Mouse (Mus musculus) olfactory bulb, adult 2 months (tissue): ENCODE measurements around the gene Nfx1. TPM values are rescaled to one million over a fixed set of nuclear protein-coding genes. Genes with fewer than 3 reads are reported as not detected.
"Not testable (repeated sequence)": the region's sequence is repeated elsewhere in the genome, so short reads cannot be mapped to it uniquely, and the experiment has no call there.

Experiments used
- H3K27ac ChIP-seq: fragments of 200-500 bp; 2 replicates; pipeline ENCODE4 v1.5.1; 2012; ENCODE audit warnings: low read depth, low read length; ENCODE audit not compliant: insufficient read depth
- H3K4me1 ChIP-seq: fragments of 200-500 bp; 2 replicates; pipeline ENCODE4 v1.6.1; 2012; ENCODE audit warnings: low read length; ENCODE audit not compliant: control insufficient read depth, insufficient read depth
- H3K4me3 ChIP-seq: fragments of 200-500 bp; 2 replicates; pipeline ENCODE4 v1.5.1; 2012; ENCODE audit warnings: mild to moderate bottlenecking, low read depth, low read length, moderate library complexity; ENCODE audit not compliant: insufficient read depth
- CTCF ChIP-seq: fragments of 200-500 bp; IDR thresholded peaks from 2 replicates; pipeline ENCODE4 v1.5.1; 2012; ENCODE audit warnings: low read depth, mild to moderate bottlenecking, low read length, moderate library complexity; ENCODE audit not compliant: insufficient read depth
- POLR2A ChIP-seq: fragments of 200-500 bp; IDR thresholded peaks from 2 replicates; pipeline ENCODE4 v1.6.1; 2012; ENCODE audit warnings: mild to moderate bottlenecking, low read depth, low read length, moderate library complexity; ENCODE audit not compliant: insufficient read depth
- WGBS: fragments of 180-500 bp; shearing (Covaris S2); methylation state at CpG from one replicate; pipeline ENCODE4 v1.1.7; 2018; 5-methylcytosine and 5-hydroxymethylcytosine counted together
- polyA plus RNA-seq: library from polyadenylated mRNA; stranded (reverse); fragments of >200 nt; gene quantifications from 2 replicates; pipeline ENCODE4 v1.2.4, GENCODE M21; 2012; ENCODE audit warnings: low replicate concordance; ENCODE audit not compliant: missing spikeins, insufficient read depth, insufficient read length

Gene Nfx1
- not detected in 2 replicates for polyA plus RNA-seq

DNA sequence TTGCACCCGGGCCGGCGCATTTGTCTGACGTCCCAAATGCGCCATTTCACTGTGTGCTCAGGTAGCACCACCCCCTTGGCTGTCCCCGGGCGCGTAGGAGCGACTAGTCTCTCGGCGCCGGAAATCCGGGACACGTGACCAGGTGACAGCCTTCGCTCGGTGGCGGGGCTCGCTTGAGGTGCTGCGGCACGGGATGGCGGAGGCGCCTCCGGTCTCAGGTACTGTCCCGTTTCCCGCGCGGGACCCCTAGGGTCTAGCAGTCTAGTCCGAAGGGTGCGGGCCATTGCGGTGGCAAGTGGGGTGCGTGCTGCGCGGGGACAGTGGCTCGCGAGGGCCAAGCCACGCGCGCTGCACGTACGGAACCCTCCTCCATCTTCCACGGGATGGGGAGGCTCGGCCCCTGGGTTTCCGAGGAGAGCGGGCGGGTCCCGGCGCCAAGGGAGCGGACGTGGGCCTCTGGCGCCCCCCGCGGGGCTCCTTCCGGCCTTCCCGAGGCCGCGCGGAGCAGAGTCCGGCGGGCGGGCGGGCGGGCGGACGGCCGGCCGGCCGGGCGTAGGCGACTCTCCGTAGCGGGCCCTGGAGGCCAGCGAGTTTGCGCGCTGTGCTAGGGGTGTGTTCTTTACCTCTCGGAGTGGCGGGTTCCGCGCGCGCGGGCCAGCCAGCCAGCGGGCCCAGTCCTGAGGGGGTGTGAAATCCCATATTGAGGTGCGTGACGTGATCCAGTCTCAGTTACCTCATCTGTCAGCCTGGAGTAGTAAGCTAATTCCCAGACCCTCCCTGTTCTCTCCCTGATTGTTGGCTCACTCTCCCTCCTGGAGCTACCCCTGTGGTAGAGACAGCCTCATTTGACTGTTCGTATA, at the start of gene Nfx1:
Gene Nfx1, plus strand, starts transcription at position 65 of the 860 bp plus-strand sequence.
- under 1% methylated on average over 84 of the region's 85 CpGs for WGBS
- Histone ChIP-seq H3K27ac (peak within 1 kb of the TSS; percentile 88), H3K4me1 (peaks cover 6% of the 10 kb centered on the region; the same call in 1 of the 2 replicates), H3K4me3 (peak within 1 kb of the TSS; percentile 98)
- TF ChIP-seq POLR2A = peak; percentile 87
- no peak for TF ChIP-seq CTCF

DNA sequence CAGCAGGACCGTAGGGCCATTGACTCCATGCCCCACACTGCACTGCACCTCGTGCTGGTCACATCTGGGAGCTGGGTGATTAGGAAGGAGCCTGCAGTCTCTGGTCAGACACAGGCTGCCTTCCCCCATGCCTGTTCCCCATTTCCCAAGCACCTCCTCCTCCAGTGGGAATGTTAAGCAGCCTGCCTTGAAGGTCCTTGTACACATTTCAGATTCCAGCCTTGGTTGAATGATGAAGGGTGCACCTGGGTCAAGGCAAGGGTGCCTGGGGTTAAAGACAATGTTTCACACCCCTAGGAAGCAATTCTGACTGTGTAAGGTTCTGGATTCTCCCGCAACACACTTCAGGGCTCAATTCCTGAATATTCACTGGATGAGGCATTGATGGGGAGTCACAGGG, 49.4 kb upstream of the Nfx1 start:
- Histone ChIP-seq H3K27ac (no peak overlapping the region), H3K4me3 (no peak overlapping the region), H3K4me1 (no peaks in the 10 kb centered on the region)
- WGBS = 95% methylated on average over 3 of the region's 3 CpGs
- TF ChIP-seq CTCF = no peak
- no peak for TF ChIP-seq POLR2A

DNA sequence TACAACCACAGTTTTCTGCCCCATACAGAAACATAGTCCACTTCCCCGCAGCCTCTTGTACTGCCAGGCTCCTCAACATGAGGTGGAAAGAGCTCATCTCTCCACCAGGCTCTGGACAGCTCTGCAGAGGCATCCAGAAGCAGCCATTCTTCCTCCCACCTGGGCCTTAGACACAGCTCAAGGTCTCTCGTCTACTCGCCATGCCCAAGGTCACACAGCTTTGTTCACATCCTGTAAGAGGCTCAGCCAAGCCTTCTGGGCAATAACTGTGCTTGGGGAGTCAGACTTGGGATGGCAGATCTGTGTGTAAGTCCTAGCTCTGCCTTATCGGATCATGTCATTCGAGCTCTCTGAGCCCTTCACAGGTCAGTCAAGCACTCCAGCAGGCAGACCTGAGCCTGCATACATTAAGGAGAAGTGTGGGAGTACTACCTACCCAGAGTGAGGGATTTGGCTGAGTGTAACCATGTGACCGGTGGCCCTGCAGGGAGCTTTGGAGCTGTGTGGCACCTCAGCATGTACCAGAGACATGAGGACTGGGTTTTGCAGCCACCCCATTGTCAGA, 47.5 kb upstream of the Nfx1 start:
- Histone ChIP-seq H3K4me3 (no peak overlapping the region), H3K27ac (no peak overlapping the region), H3K4me1 (no peaks in the 10 kb centered on the region)
- WGBS = 88% methylated on average over 6 of the region's 6 CpGs
- no peak for TF ChIP-seq POLR2A
- no peak for TF ChIP-seq CTCF

DNA sequence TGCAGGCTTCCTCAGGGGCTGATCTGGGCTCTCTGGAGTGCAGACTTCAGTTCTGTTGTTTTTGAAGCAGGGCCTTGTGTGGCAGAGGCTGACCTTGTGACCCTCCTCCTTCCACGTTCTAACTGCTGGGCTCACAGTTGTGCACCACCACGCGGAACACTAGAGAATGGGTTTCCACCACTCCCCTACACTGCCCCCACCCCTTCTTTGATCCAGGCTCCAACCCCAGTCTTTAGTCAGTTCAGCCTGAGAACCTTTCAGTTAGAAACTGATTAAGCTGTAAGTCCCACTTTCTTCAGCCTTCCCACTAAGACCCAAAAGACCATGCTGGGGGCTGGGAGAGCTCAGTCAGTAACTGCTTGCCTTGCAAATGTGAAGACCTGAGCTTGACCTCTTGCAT, 45.1 kb upstream of the Nfx1 start:
- TF ChIP-seq POLR2A (no peak), CTCF (no peak)

DNA sequence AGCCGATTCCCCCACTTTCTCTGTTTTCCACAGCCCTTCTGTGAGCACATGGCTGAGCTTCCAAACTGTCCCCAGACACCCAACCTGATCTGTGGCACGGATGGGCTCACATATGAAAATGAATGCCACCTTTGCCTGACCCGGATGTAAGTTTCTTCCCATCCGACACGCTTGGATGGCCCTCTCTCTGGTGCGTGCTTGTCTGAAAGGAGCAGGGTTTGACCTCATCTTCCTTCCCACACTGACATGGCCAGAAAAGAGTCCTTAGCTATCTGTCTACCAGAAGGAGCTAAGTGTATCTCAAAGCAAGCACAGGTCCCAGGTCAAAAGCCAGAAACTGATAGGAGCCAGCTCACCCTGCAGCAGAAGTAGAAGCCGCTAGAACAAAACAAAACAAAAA, 41.7 kb upstream of the Nfx1 start:
- Histone ChIP-seq H3K4me3 (no peak overlapping the region), H3K4me1 (no peaks in the 10 kb centered on the region), H3K27ac (no peak overlapping the region)
- TF ChIP-seq POLR2A (no peak), CTCF (no peak)
- WGBS = 82% methylated on average over 7 of the region's 7 CpGs

More for the DNA sequence above, 45.1 kb upstream of the Nfx1 start:
- 53% methylated on average over 3 of the region's 3 CpGs for WGBS
- Histone ChIP-seq H3K4me3 (no peak overlapping the region), H3K4me1 (no peaks in the 10 kb centered on the region), H3K27ac (no peak overlapping the region)

DNA sequence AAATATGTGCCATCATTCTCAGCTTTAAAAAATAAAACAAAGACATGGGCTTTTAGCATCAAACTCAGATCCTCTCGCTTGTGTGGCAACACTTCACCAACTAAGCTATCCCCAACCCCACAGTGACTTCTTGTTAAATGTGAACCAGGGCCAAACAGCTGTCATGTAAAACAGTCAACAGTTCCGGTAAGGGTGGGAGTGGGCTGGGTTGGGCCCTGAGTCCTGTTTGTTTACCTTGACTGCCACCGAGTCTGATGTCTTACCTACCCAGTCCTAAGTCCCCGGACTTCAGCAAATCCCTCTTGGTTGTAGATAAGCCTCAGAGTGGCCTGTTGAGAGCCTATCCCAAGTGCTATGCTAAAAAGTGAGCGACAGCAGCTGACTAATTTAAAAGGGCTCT, 37.0 kb upstream of the Nfx1 start:
- TF ChIP-seq POLR2A (no peak), CTCF (no peak)
- WGBS = 91% methylated on average over 5 of the region's 5 CpGs
- H3K27ac ChIP-seq = no peak overlapping the region
- H3K4me3 ChIP-seq = no peak overlapping the region
- H3K4me1 ChIP-seq = no peaks in the 10 kb centered on the region

DNA sequence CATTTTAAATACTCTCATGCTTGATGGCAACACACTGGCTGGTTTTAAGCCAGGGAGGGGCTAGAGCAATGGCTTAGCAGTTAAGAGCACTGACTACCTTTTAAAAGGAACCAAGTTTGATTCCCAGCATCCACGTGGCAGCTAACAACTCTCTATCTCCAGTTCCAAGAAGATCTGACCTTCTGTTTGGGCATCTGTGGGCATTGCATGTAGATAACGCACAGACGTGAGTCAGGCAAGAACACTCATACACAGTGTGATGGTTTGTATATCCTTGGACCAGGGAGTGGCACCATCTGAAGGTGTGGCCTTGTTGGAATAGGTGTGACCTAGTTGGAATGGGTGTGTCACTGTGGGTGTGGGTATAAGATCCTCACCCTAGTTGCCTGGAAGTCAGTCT, 36.3 kb upstream of the Nfx1 start:
- H3K4me3 ChIP-seq, H3K4me1 ChIP-seq, H3K27ac ChIP-seq: not testable (repeated sequence)
- WGBS = 95% methylated on average over 3 of the region's 3 CpGs

DNA sequence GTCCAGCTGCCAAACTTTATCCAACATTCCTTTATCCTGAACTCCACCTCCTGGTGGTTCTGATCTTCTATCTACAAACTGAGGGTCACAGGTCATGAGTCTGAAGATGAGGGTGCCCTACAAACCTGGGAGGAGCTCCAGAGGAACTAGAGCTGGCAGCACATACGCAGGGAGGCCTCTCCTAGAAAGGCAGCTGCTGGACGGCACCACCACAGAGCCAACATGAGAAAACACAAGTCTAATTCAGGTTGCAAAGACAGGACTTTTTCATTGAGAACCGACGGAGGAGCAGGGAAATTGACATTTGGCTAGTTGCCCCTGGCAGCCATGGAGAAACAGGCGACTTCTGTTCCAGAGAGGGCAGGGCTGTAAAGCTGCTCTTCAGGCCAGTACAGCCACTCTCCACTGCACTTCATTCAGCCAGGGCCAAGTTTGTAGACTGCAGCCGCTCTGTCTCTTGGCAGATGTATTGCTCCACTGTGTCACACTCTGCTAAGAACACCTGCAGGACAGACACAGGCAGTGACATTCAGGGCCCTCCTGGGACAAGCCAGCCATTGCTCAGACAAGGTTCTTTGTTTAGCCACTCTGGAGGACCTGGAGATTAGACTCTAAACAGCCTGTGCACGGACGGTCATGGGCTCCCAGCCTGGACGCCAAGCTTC, 34.4 kb upstream of the Nfx1 start:
- TF ChIP-seq POLR2A (no peak), CTCF (no peak)
- WGBS = 45% methylated on average over 9 of the region's 9 CpGs
- Histone ChIP-seq H3K4me3 (no peak overlapping the region), H3K4me1 (no peaks in the 10 kb centered on the region), H3K27ac (no peak overlapping the region)

DNA sequence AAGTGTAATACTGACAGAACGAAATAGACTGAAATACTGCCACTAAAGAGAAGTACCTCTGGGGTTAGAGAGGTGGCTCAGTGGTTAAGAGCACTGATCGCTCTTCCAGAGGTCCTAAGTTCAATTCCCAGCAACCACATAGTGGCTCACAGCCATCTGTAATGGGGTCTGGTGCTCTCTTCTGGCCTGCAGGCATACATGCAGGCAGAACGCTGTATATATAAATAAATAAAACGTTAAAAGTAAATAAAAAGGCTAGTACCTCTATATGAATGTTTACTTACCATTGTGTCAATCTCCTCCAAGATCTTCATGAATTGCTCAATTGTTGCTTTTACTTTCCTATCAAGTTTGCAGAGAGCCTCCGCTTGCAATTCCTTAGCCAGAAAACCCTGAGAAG, 31.9 kb upstream of the Nfx1 start:
- no peaks in the 10 kb centered on the region for H3K4me1 ChIP-seq
- WGBS = 96% methylated on average over 5 of the region's 5 CpGs
- no peak for TF ChIP-seq POLR2A
- TF ChIP-seq CTCF = no peak
- no peak overlapping the region for H3K4me3 ChIP-seq
- H3K27ac ChIP-seq = no peak overlapping the region
